Mouse (Mus musculus) liver, adult 2 months (tissue): ENCODE data around the gene Gm37240.

ENCODE experiments used
- CTCF ChIP-seq: fragments of 200-500 bp; IDR thresholded peaks from 2 replicates; pipeline ENCODE4 v1.5.1; 2011; ENCODE audit warnings: low read depth, low read length, control low read depth
- POLR2A ChIP-seq: fragments of 200-500 bp; IDR thresholded peaks from 2 replicates; pipeline ENCODE4 v1.6.1; 2011; ENCODE audit warnings: low read length, control low read depth; ENCODE audit not compliant: insufficient read depth; ENCODE audit errors: extremely low read depth

GRCm38 (mm10) chr3:85786501-85786900 lies 100.8 kb downstream of the Gm37240 start:
- TF ChIP-seq CTCF: no peak
- no peak for TF ChIP-seq POLR2A
